Mouse (Mus musculus) intestine, embryonic 14.5 days (tissue): Measurements from ENCODE around the gene Gm17324. TPM values are rescaled to one million over a fixed set of nuclear protein-coding genes. Genes with fewer than 3 reads are reported as not detected.

ENCODE experiments used
- ATAC-seq: fragments of 200-750 bp; cut with Nextera tagmentation; replicated peaks from 2 replicates; pipeline ENCODE4 v1.8.0; 2017; ENCODE audit warnings: low read depth, moderate number of reproducible peaks, moderate TSS enrichment, moderate library complexity; ENCODE audit not compliant: low FRiP score, low TSS enrichment
- DNase-seq: peaks from one replicate; pipeline ENCODE4 v3.0.0-alpha.2; 2018; ENCODE audit warnings: low spot score
- H3K27ac ChIP-seq: fragments of 300-500 bp; sonication (generic); 2 replicates; pipeline ENCODE4 v1.5.1; 2014; ENCODE audit warnings: low read depth, mild to moderate bottlenecking, control low read depth
- H3K27me3 ChIP-seq: fragments of 300-500 bp; sonication (generic); replicated peaks from 2 replicates; pipeline ENCODE4 v1.6.1; 2014; ENCODE audit warnings: low read length, control low read depth; ENCODE audit not compliant: control insufficient read depth, insufficient read depth
- H3K36me3 ChIP-seq: fragments of 300-500 bp; sonication (generic); 2 replicates; pipeline ENCODE4 v1.6.1; 2014; ENCODE audit warnings: low read length, control low read depth; ENCODE audit not compliant: control insufficient read depth, insufficient read depth
- H3K4me1 ChIP-seq: fragments of 300-500 bp; sonication (generic); replicated peaks from 2 replicates; pipeline ENCODE4 v1.6.1; 2014; ENCODE audit warnings: low read length, control low read depth, mixed read lengths; ENCODE audit not compliant: control insufficient read depth, insufficient read depth
- H3K4me2 ChIP-seq: fragments of 300-500 bp; sonication (generic); 2 replicates; pipeline ENCODE4 v1.6.1; 2014; ENCODE audit warnings: low read length
- H3K4me3 ChIP-seq: fragments of 300-500 bp; sonication (generic); 2 replicates; pipeline ENCODE4 v1.5.1; 2014; ENCODE audit warnings: low read depth, low read length, control low read depth, mixed read lengths
- H3K9ac ChIP-seq: fragments of 300-500 bp; sonication (generic); 2 replicates; pipeline ENCODE4 v1.6.1; 2014; ENCODE audit warnings: mild to moderate bottlenecking, low read length
- H3K9me3 ChIP-seq: fragments of 300-500 bp; sonication (generic); 2 replicates; pipeline ENCODE4 v1.6.1; 2016; ENCODE audit warnings: low read length, control low read depth; ENCODE audit not compliant: control insufficient read depth
- WGBS: fragments of 180-500 bp; shearing (Covaris S2); extraction: QIAGEN DNeasy Blood & Tissue Kit; methylation state at CpG from one replicate; pipeline ENCODE4 v1.1.7; 2014; 5-methylcytosine and 5-hydroxymethylcytosine counted together
- polyA plus RNA-seq: library from polyadenylated mRNA; unstranded; fragments of >200 nt; fragmentation: Nextera tagmentation; extraction: Ambion mirVana; gene quantifications from 2 replicates; pipeline ENCODE4 v1.2.1, GENCODE M21; 2014

Gene Gm17324
- polyA plus RNA-seq, 1 experiment from 2014 or later = not detected

DNA sequence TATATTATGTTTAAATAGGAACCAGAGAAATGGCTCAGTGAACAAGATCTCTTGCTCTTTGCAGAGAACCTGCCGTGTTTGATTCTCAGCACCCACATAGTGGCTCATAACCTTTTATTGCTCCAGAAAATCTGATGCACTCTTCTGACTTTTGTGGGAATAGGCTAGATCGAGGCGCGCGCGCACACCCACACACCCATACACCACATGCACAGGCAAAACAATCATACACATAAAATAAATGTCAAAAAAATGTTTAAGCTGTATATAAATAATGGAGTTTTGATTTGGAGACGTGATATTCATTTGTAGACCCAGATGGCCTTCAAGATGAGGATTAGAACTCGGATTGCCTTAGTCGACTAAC lies 997 bp downstream of the Gm17324 start:
- Histone ChIP-seq H3K36me3 (peaks cover 21% of the 10 kb centered on the region), H3K4me2 (peak overlapping the region; percentile 73), H3K4me3 (peak overlapping the region; percentile 98), H3K4me1 (peaks cover 16% of the 10 kb centered on the region), H3K27ac (no peak overlapping the region), H3K27me3 (peaks cover 42% of the 10 kb centered on the region), H3K9ac (peak overlapping the region; percentile 94), H3K9me3 (no peaks in the 10 kb centered on the region)
- DNase-seq (no peak), ATAC-seq (no peak; the same call in 1 of the 2 replicates)
- WGBS = 28% methylated on average over 9 of the region's 9 CpGs

DNA sequence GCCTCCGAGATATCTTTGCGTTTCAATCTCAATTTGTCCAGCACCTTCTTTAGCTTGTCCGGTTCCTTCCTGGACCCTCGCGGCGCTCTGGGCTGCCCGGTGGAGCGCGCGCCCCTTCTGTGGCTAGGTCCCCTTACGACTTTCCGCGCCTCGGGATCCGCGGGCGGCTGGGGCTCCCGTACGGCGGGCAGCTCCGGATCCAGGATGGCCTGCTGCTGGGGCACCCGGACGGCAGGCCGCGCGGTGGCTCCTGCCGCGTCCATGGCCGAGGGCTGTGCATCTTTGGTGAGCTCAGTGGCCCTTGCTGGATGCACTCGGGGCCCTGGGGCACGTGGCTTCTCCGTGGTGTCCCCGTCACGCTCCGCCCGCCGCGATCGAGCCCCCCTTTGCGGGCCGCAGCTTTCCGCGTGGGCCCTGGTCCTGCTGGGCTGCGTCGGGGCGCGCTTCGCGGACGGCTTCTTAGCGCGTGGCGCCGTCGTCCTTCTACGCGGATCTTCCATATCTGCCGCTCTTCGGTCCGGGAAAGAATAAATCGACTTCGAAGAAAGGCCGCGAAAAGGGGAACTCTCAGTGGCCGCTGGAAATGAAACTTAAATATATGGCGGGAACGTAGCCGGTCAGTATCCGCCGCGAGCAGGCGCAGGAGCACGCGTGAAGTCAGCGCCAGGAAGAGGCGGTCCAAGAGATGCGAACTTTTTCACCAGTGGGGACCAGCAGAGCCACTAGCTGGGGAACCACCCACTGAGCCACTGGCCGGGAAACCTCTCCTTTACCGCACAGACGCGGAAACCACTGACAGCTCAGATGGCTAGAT lies 5.8 kb downstream of the Gm17324 start, which contains the start of gene Cgas:
Gene Cgas (minus strand): TSS at position 659 of the 814 bp plus-strand sequence.
- H3K27me3 ChIP-seq = peaks cover 70% of the 10 kb centered on the region
- peak within 1 kb of the TSS; percentile 62 for H3K4me2 ChIP-seq
- ATAC-seq (peak; percentile 71), DNase-seq (peak; percentile 86)
- H3K9me3 ChIP-seq = no peaks in the 10 kb centered on the region
- H3K27ac ChIP-seq = no peak within 1 kb of the TSS
- H3K36me3 ChIP-seq = no peaks in the 10 kb centered on the region
- peak within 1 kb of the TSS; percentile 42 for H3K4me3 ChIP-seq
- under 1% methylated on average over 81 of the region's 81 CpGs for WGBS
- H3K4me1 ChIP-seq = peaks cover 15% of the 10 kb centered on the region; the same call in 1 of the 2 replicates
- H3K9ac ChIP-seq = peak within 1 kb of the TSS; percentile 59

DNA sequence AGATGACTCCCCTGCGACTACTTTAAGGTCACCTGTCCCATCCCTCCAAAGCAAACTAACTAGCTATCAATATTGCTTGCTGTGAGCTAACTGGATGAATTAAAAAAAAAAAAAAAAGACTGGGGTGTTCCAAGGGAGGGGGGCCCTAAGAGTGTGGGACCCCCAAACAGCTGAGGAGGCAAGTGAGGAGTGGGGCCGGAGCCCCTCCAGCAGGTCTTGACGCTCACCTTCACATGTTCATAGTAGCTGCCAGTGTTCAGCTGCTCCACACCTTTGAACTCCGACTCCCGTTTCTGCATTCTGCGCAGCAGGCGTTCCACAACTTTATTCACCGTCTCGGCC lies 6.4 kb downstream of the Gm17324 start:
- Histone ChIP-seq H3K4me2 (peak overlapping the region; percentile 62), H3K4me1 (peaks cover 15% of the 10 kb centered on the region; the same call in 1 of the 2 replicates), H3K9me3 (no peaks in the 10 kb centered on the region), H3K27ac (no peak overlapping the region), H3K9ac (peak overlapping the region; percentile 59), H3K27me3 (peaks cover 70% of the 10 kb centered on the region), H3K36me3 (no peaks in the 10 kb centered on the region), H3K4me3 (peak overlapping the region; percentile 42)
- DNase-seq (no peak), ATAC-seq (no peak)
- WGBS = 5% methylated on average over 9 of the region's 9 CpGs

DNA sequence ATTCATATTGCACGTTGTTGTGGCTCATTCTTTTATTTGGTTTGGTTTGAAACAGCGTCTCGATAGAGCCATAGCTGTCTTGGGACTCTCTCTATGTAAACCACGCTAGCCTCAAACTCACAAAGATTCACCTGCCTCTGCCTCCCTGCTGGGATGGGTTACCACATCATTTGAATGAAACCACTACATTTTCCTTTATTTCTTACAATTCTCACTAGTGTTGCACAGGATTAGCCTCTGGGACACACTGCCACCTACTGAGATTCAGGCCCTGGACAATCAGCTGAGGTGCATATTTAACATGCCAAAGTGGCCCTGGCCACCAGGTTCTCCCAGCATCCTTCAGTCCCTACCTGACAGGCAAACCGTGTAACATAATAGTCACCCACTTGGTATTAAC lies 9.2 kb downstream of the Gm17324 start:
- Histone ChIP-seq H3K4me1 (peaks cover 15% of the 10 kb centered on the region; the same call in 1 of the 2 replicates), H3K9me3 (no peaks in the 10 kb centered on the region), H3K9ac (no peak overlapping the region), H3K27me3 (peaks cover 46% of the 10 kb centered on the region), H3K4me3 (no peak overlapping the region), H3K27ac (no peak overlapping the region), H3K36me3 (no peaks in the 10 kb centered on the region), H3K4me2 (no peak overlapping the region)
- DNase-seq (no peak), ATAC-seq (no peak)
- WGBS = 70% methylated on average over 5 of the region's 5 CpGs

DNA sequence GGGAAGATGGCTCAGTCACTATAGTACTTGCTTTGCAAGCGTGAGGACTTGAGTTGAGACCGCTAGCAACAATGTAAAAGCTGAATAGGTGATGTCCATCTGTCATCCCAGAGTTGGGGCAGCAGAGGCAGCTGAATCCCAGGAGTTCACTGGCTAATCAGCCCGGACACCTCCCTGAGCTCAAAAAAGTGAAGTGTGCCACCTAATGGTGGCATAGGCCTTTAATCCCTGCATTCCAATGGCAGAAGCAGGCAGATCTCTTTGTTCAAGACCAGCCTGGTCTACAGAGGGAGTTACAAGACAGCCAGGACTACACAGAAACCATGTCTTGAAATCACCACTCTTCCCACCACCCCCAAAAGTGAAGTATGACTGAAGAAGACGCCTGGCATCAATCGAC lies 16.1 kb downstream of the Gm17324 start:
- WGBS = 87% methylated on average over 5 of the region's 5 CpGs
- Histone ChIP-seq H3K27ac (no peak overlapping the region), H3K9ac (no peak overlapping the region), H3K4me2 (no peak overlapping the region), H3K4me3 (no peak overlapping the region), H3K36me3 (no peaks in the 10 kb centered on the region), H3K27me3 (no peaks in the 10 kb centered on the region), H3K9me3 (no peaks in the 10 kb centered on the region), H3K4me1 (no peaks in the 10 kb centered on the region)
- ATAC-seq (no peak), DNase-seq (no peak)

DNA sequence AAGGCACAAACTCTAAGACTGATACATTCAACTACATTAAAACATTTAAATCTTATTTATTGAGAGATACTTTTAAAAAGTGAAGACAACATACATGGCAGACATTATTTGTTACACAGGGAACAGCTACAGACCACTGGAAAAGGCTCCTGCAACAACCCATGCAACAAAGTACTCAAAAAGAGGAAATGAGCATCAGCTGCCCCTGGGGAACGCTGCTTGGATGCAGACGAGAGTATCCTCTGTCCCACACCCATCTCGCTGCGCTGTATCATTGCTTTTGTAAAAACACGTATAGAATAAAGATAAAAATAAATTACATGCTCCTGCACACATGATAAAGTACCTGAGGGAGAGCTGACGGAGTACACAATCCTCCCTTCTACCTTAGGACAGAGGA lies 18.1 kb downstream of the Gm17324 start:
- DNase-seq (no peak), ATAC-seq (no peak)
- no peaks in the 10 kb centered on the region for H3K4me1 ChIP-seq
- H3K4me2 ChIP-seq = no peak overlapping the region
- no peaks in the 10 kb centered on the region for H3K27me3 ChIP-seq
- no peak overlapping the region for H3K4me3 ChIP-seq
- H3K27ac ChIP-seq = no peak overlapping the region
- no peak overlapping the region for H3K9ac ChIP-seq
- no peaks in the 10 kb centered on the region for H3K9me3 ChIP-seq
- 79% methylated on average over 6 of the region's 6 CpGs for WGBS
- H3K36me3 ChIP-seq = no peaks in the 10 kb centered on the region

DNA sequence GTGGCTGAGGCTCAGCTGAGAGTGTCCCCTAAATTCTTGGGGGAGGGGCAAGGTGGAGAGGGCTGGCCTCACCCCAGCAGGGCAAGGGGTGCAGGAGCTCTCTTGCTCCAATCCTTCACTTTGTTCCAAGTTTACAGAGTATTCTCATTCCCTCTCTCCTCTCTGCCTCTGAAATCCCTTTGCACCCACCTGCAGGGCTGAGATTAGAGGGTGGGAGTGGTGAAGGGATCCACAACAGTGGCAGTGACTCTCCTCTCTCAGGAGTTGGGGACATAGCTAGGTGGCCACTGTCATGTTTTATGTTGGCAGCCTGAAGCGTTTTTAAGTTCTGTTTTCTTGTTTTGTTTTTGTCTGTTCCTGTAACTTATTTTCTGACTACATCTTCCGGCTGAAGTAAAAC lies 19.0 kb downstream of the Gm17324 start:
- Histone ChIP-seq H3K27ac (no peak overlapping the region), H3K4me2 (no peak overlapping the region), H3K4me1 (no peaks in the 10 kb centered on the region), H3K9me3 (no peaks in the 10 kb centered on the region), H3K4me3 (no peak overlapping the region), H3K9ac (no peak overlapping the region), H3K27me3 (no peaks in the 10 kb centered on the region), H3K36me3 (no peaks in the 10 kb centered on the region)
- ATAC-seq (no peak), DNase-seq (no peak)
- 54% methylated on average over 2 of the region's 2 CpGs for WGBS

DNA sequence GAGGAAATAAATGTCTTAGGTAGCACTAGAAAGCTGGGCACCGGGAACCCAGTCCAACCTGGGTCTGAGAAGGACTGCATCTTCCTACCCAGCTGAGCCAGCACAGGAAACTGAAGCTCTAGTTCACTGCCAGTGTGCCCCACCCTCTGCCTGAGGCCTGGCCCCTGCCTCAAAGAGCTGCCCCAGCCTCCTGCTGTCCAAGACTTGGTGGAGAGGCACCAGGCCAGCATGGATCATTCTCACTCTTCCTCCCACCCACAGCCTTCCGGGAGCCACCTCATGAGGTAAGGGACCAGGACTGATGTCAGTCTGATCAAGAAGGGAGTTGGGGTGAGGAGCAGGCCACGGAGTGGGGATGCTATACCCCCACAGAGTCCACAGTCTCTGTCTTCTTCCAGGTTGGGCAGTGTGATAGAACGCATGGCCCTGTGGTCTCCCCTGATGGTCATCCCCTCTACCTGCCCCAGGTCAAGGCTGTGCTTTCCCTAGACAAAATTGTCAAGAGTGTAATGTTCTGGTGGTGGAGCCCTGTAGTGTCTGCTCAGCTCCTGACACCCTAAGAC lies 19.6 kb downstream of the Gm17324 start:
- no peak for ATAC-seq
- no peaks in the 10 kb centered on the region for H3K4me1 ChIP-seq
- 83% methylated on average over 4 of the region's 4 CpGs for WGBS

DNA sequence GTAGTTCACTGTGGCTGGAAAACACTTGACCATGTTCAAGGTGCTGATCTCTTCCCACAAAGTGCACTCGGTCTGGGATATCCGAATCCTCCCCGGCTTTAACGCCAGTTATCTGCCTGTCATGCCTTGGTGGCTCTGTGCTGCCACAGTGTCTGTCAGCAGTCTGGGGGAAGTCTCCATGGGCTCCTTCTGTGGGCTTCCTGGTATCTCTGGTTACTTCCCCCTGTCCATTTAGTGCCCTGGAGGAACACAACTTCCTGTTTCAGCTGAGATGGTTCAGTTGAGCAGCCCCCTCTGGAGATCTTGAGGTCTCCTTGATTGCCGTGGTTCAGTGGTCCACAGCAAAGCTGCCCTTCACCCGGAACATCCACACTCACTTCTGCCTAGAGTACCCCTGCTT lies 20.4 kb downstream of the Gm17324 start:
- ATAC-seq = no peak
- Histone ChIP-seq H3K36me3 (no peaks in the 10 kb centered on the region), H3K9ac (no peak overlapping the region), H3K4me3 (no peak overlapping the region), H3K9me3 (no peaks in the 10 kb centered on the region), H3K27ac (no peak overlapping the region), H3K27me3 (no peaks in the 10 kb centered on the region), H3K4me1 (no peaks in the 10 kb centered on the region), H3K4me2 (no peak overlapping the region)
- DNase-seq = no peak
- WGBS = 88% methylated on average over 6 of the region's 6 CpGs

More for the DNA sequence above, 19.6 kb downstream of the Gm17324 start:
- H3K27ac ChIP-seq = no peak overlapping the region
- DNase-seq = no peak
- no peaks in the 10 kb centered on the region for H3K36me3 ChIP-seq
- H3K4me3 ChIP-seq = no peak overlapping the region
- no peaks in the 10 kb centered on the region for H3K9me3 ChIP-seq
- H3K9ac ChIP-seq = no peak overlapping the region
- H3K27me3 ChIP-seq = no peaks in the 10 kb centered on the region
- H3K4me2 ChIP-seq = no peak overlapping the region
